Mouse (Mus musculus) lung, postnatal 0 days (tissue): ENCODE results near the gene Tspan17.

Experiments used
- CTCF ChIP-seq: IDR thresholded peaks from 2 replicates; pipeline ENCODE4 v1.5.1; 2016; ENCODE audit warnings: antibody characterized with exemption, mild to moderate bottlenecking
- EP300 ChIP-seq: IDR thresholded peaks from 2 replicates; pipeline ENCODE4 v1.6.1; 2016; ENCODE audit warnings: antibody characterized with exemption, mild to moderate bottlenecking, control low read depth

- no peak for TF ChIP-seq CTCF
- no peak for TF ChIP-seq EP300
Measured at GRCm38 (mm10) chr13:54808067-54808466, 18.9 kb downstream of the Tspan17 start.
